Mouse (Mus musculus) liver, postnatal 0 days (tissue): ENCODE data around the gene Suox.

ENCODE experiments used
- CTCF ChIP-seq: sonication (generic); IDR thresholded peaks from 2 replicates; pipeline ENCODE4 v1.5.1; 2016; ENCODE audit warnings: antibody characterized with exemption, low read depth
- EP300 ChIP-seq: IDR thresholded peaks from 2 replicates; pipeline ENCODE4 v1.6.1; 2016; ENCODE audit warnings: antibody characterized with exemption, low read depth, mild to moderate bottlenecking

GRCm38 (mm10) chr10:128668790-128669672 is 4.8 kb downstream of the Suox start:
- no peak for TF ChIP-seq CTCF
- TF ChIP-seq EP300, result no peak
